Mouse (Mus musculus): Measurements from ENCODE around the gene Nrsn2. TPM values are rescaled to one million over a fixed set of nuclear protein-coding genes. Genes with fewer than 3 reads are reported as not detected.

Gene Nrsn2
- polyA plus RNA-seq, 1 experiment, result not detected

DNA sequence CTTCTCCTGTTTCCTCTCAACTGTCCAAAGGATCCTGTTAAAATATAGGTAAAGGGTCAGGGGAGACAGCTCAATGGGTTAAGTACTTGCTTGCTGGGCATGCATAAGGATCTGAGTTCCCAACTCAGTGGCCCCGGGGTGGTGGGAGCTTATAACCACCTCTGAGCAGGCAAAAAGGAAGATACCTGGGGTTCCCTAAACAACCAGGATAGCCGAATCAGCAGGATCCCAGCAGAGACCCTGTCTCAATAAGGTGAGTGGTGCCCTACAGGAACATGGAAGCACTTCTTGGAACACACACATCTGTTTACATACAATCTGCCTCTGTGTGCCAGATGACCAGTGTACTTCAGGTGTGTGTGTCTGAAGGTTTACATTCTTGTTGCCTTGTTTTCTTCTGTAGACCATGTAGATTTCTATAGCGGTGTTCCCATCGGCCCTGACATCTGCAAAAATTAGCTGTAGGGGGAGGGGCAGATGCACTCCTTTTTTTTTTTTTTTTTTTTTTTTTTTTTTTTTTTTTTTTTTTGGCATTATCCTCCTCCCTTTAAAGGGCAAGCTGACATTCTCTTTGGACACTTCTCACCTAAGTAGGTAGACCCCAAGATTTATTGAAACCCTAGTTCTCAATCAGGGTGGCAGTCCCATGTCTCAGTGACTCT is 43.0 kb downstream of the Nrsn2 start:
- no peak for TF ChIP-seq GATA1 (IDR thresholded peaks at IDR 0.05; ENCODE audit: low read length)

DNA sequence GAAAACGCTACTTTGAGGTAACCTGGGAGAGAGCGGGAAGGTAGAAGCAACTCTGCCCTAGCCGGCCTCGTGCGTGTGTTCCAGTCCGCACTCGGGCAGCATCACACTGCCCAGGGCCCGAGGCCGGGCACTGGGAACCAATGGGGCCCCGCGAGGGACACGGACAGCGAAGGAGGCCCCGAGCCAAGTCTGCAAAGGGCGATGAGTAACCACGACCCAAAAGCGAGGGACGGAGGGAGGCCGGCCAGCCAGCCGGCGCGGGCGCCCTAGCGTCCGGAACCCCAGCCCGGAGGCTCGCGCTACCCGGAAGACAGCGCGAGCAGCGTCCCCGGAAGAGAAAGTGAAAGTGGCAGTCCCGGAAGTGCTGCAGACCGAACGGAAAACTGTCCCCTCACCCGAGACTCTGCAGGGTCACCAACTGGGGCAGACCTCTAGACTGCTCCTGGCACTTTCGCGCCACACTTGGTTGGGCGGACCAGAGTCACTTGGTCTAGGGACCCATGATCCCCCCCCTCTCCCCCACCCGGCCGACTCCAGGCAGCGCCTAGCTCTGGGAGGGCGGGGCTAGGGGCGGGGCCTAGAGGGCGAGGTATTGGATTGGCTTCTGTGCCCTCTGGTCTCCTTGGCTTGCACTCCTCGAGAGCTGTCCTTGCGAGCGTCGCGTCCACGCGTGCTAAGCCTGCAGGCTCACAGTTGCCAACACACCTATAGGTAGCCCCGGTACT is 44.2 kb downstream of the Nrsn2 start, which contains the start of gene Rbck1:
Gene Rbck1 (minus strand): TSS at position 553 of the 725 bp plus-strand sequence.
- no peak for TF ChIP-seq GATA1 (IDR thresholded peaks at IDR 0.05; ENCODE audit: low read length)

DNA sequence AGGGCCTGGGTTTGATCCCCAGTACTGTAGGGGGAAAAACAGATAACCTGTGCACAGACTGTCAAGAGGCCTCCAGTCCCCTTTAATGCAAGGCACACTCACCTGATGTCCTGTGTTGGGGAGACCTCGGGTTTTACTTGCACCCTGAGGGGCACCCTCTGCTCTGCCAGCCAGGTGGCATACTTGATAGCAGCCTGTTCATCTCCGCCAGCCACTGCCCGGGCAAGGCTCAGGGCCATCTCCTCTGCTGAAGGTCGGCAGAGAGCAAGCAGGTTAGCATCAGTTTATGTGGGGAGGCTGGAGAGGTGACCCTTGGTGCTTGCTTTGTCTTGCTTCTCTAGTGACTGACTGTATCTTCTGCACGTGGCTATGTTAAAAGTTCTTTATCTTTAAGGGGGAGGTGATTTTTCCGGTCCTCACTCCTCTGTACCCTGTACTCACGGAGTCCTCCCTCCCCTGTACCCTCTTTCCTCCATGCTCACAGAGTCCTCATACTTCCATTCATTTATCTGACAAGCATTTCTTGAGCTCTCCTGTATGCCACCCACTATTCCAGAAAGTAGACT is 45.5 kb downstream of the Nrsn2 start:
- no peak for TF ChIP-seq GATA1 (IDR thresholded peaks at IDR 0.05; ENCODE audit: low read length)

DNA sequence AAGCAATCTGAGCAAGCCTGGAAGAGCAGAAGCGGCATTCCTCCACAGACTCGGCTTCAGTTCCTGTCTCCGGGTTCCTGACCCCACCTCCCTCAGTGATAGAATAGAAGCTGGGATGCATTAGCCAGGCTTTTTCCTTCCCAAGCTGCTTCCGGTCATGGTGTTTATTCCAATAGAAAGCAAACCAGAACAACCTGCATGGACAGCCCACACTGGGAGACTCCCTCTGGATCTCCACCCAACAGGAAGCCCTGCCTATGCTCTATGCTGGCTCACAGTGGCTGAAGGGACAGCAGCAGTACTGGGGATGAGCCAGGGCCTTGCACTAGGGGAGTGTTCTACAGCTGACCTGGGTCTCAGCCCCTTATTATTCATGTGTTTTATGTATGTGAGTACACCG is 48.5 kb downstream of the Nrsn2 start:
- TF ChIP-seq GATA1 (IDR thresholded peaks at IDR 0.05; ENCODE audit: low read length), result no peak

DNA sequence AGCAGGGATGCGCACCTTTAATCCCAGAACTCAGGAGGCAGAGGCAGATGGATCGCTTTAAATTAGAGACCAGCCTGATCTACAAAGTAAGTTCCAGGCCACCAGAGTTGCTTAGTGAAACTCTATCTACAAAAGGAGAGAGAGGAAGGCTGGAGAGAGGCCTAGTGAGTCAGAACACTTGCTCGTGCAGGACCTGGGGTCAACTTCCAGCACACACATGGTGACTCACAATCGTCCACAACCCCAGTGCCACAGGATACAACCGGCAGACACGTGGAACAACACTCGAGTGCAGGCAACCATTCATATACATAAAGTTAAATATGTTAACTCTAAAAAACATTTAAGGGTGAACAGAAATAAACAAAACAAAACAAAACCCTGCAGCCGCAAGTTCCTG is 49.8 kb downstream of the Nrsn2 start:
- TF ChIP-seq GATA1 (IDR thresholded peaks at IDR 0.05; ENCODE audit: low read length), result no peak

DNA sequence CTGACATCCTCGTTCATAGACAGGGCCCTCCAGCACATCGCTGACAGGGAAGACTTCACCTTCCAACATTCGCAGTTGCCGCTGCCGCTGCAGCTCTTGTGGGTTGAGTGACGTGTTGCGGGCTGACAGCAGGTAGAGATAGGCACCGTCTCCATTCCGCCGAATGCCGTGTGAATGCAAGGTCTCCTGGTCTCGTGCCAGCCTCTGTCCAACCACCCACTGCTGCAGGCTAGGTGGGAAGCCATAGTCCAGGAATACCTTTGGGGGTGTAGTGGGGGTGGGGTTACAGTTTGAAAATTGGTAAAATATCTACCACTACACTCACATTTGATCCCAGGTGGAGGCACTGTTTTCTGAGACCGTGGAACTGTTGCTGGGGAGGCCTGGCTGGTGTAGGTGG is 50.3 kb downstream of the Nrsn2 start:
- TF ChIP-seq GATA1 (IDR thresholded peaks at IDR 0.05; ENCODE audit: low read length), result no peak

DNA sequence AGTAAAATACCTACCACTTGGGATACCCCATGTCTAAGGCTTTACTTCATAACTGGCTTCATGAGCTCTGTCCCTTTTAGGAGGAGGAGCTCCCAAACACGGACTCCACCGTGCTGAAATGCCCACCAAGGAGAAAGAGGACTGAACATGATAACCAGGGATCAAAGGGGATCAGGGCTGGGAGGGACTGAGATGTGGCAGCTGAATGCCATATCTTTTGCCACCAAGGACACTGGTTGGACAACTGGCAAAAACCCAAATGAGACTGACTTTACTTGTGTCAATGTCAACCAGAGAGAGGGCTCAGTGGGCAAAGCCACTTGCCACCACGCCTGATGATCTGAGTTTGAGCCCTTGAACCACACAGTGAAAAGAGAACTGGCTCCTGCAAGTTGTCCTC is 51.6 kb downstream of the Nrsn2 start:
- TF ChIP-seq GATA1 (IDR thresholded peaks at IDR 0.05; ENCODE audit: low read length), result no peak

DNA sequence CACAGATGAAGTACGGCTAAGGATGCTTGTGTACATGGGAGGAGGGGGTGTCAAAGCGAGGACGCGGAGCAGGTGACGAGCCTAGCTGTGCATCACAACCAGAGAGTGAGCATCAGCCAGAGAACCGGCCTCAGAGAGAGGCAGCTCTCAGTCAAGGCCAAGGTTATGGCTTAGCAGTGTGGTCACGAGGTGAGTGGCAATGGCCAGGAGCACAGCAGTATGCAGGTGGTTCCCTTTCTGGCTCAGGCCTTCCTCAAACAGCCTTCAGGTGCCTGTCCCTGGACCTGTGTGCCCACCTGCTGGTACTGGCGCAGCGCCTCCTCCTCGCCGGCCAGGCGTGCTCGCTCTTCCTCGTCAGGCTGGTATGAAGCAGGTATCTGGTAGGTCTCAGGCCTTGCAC is 52.5 kb downstream of the Nrsn2 start:
- no peak for TF ChIP-seq GATA1 (IDR thresholded peaks at IDR 0.05; ENCODE audit: low read length)

DNA sequence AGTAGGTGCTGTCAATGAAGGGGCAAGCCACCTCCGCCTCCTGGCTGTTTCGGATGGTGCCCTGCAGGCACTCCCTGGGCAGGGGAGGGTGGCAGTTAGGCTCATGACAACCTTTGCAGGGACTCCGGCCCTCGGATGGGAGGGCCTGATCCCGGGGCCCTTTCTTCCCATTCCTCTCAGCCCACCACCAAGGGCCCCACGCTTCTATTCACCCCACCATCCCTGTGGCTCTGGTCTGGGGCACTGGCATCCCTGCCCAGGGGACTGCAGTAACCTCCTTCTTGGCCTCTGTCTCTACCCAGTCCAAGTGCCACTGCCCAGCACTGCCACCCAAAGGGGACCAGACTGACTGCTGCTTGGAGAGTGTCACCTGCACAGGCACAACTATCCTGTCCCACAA is 54.2 kb downstream of the Nrsn2 start:
- TF ChIP-seq GATA1 (IDR thresholded peaks at IDR 0.05; ENCODE audit: low read length), result no peak

DNA sequence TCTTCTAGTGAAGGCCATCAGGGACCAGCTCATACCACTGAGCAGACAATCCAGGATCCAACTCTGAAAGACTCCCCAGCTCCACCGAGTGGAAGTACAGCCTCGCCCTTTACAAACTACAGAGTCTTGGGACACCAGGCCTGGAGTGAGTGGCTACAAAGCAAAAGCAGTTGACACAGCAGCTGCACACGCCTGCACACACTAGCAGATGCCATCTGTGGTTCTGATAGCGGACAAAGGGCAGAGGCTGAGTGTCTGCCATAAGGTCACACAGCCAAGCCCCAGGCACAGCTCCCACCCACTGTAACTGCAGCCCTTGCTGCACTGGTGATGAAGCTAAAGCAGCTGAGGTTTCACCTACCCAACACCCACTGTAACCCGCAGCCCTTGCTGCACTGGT is 54.9 kb downstream of the Nrsn2 start:
- TF ChIP-seq GATA1 (IDR thresholded peaks at IDR 0.05; ENCODE audit: low read length), result no peak

Other genes with a start within 250 kb of the Nrsn2 start
- gene Tcf15, start 233.1 kb downstream of the Nrsn2 start, polyA plus RNA-seq (2012), result not detected in 2 replicates
- gene Csnk2a1, start 149.8 kb downstream of the Nrsn2 start, polyA plus RNA-seq (2012), result 14.0 and 14.9 TPM in 2 replicates
- gene Tbc1d20, start 82.8 kb downstream of the Nrsn2 start, polyA plus RNA-seq (2012), result 15.5 and 17.7 TPM in 2 replicates
- 246 and 263 TPM in 2 replicates for gene Rbck1, start 44.0 kb downstream of the Nrsn2 start, polyA plus RNA-seq (2012)
- 31.8 and 47.3 TPM in 2 replicates for gene Trib3, start 32.6 kb downstream of the Nrsn2 start, polyA plus RNA-seq (2012)
- gene Sox12, start 21.4 kb upstream of the Nrsn2 start, polyA plus RNA-seq (2012), result 55.7 and 57.5 TPM in 2 replicates
- gene Zcchc3, start 38.4 kb upstream of the Nrsn2 start, polyA plus RNA-seq (2012), result 23.4 and 24.1 TPM in 2 replicates
- gene 6820408C15Rik, start 38.9 kb upstream of the Nrsn2 start, polyA plus RNA-seq (2012), result 0.06 and 0.08 TPM in 2 replicates
- gene Defb23, start 88.0 kb upstream of the Nrsn2 start, polyA plus RNA-seq (2012), result not detected in 2 replicates
- gene Defb20, start 100.4 kb upstream of the Nrsn2 start, polyA plus RNA-seq (2012), result not detected in 2 replicates
- not detected in 2 replicates for gene Defb22, start 113.5 kb upstream of the Nrsn2 start, polyA plus RNA-seq (2012)
- not detected in 2 replicates for gene Defb26, start 135.1 kb upstream of the Nrsn2 start, polyA plus RNA-seq (2012)
- not detected in 2 replicates for gene Defb28, start 141.6 kb upstream of the Nrsn2 start, polyA plus RNA-seq (2012)
- gene Defb29, start 163.5 kb upstream of the Nrsn2 start, polyA plus RNA-seq (2012), result not detected in 2 replicates
- gene Gm17416, start 192.7 kb upstream of the Nrsn2 start, polyA plus RNA-seq (2012), result not detected in 2 replicates
- not detected in 2 replicates for gene Defb21, start 196.1 kb upstream of the Nrsn2 start, polyA plus RNA-seq (2012)
- not detected in 2 replicates for gene Defb19, start 203.7 kb upstream of the Nrsn2 start, polyA plus RNA-seq (2012)
- not detected in 2 replicates for gene Defb45, start 222.8 kb upstream of the Nrsn2 start, polyA plus RNA-seq (2012)
- gene Defb36, start 227.7 kb upstream of the Nrsn2 start, polyA plus RNA-seq (2012), result not detected in 2 replicates
- not detected in 2 replicates for gene Defb25, start 246.4 kb upstream of the Nrsn2 start, polyA plus RNA-seq (2012)